Mouse (Mus musculus) liver, adult 2 months (tissue): ENCODE measurements at regions not wholly inside any gene's neighbourhood (a gene's known extent, or its start where the extent isn't known, plus 50 kb on each side); places are given as distances from the start of the nearest gene placed in this dataset.
"Not testable (repeated sequence)": the region's sequence is repeated elsewhere in the genome, so short reads cannot be mapped to it uniquely, and the experiment has no call there.

Experiments
- CTCF ChIP-seq: fragments of 200-500 bp; IDR thresholded peaks from 2 replicates; pipeline ENCODE4 v1.5.1; 2011; ENCODE audit warnings: low read depth, low read length, control low read depth
- POLR2A ChIP-seq: fragments of 200-500 bp; IDR thresholded peaks from 2 replicates; pipeline ENCODE4 v1.6.1; 2011; ENCODE audit warnings: low read length, control low read depth; ENCODE audit not compliant: insufficient read depth; ENCODE audit errors: extremely low read depth

- TF ChIP-seq CTCF, POLR2A: not testable (repeated sequence)
Observed at GRCm38 (mm10) chr14:53428447-53428846, 825.5 kb downstream of the Dad1 start.
